Mouse (Mus musculus) heart, postnatal 0 days (tissue): ENCODE measurements around the gene Man2a1. TPM values are rescaled to one million over a fixed set of nuclear protein-coding genes. Genes with fewer than 3 reads are reported as not detected.

ENCODE experiments used
- ATAC-seq: fragments of 200-750 bp; cut with Nextera tagmentation; 2 replicates; pipeline ENCODE4 v1.8.0; 2017; ENCODE audit warnings: low read depth, moderate number of reproducible peaks, moderate library complexity; ENCODE audit not compliant: insufficient read depth
- DNase-seq: peaks from one replicate; pipeline ENCODE4 v3.0.0-alpha.2; 2016; ENCODE audit warnings: low spot score
- H3K27ac ChIP-seq: fragments of 300-500 bp; sonication (generic); 2 replicates; pipeline ENCODE4 v1.5.1; 2014; ENCODE audit warnings: low read depth, mild to moderate bottlenecking
- H3K27me3 ChIP-seq: fragments of 300-500 bp; sonication (generic); 2 replicates; pipeline ENCODE4 v1.6.1; 2014; ENCODE audit warnings: low read length, mixed read lengths; ENCODE audit not compliant: control insufficient read depth, insufficient read depth
- H3K36me3 ChIP-seq: fragments of 300-500 bp; sonication (generic); replicated peaks from 2 replicates; pipeline ENCODE4 v1.6.1; 2014; ENCODE audit warnings: low read length, mixed read lengths; ENCODE audit not compliant: control insufficient read depth, insufficient read depth
- H3K4me1 ChIP-seq: fragments of 300-500 bp; sonication (generic); 2 replicates; pipeline ENCODE4 v1.6.1; 2014; ENCODE audit warnings: antibody characterized with exemption; ENCODE audit not compliant: control insufficient read depth, insufficient read depth
- H3K4me2 ChIP-seq: fragments of 300-500 bp; sonication (generic); 2 replicates; pipeline ENCODE4 v1.6.1; 2014; ENCODE audit warnings: low read depth, mild to moderate bottlenecking, low read length, moderate library complexity
- H3K4me3 ChIP-seq: fragments of 300-500 bp; sonication (generic); 2 replicates; pipeline ENCODE4 v1.5.1; 2014; ENCODE audit warnings: low read depth, low read length
- H3K9ac ChIP-seq: fragments of 300-500 bp; sonication (generic); replicated peaks from 2 replicates; pipeline ENCODE4 v1.6.1; 2014; ENCODE audit warnings: low read depth, low read length, mixed read lengths
- H3K9me3 ChIP-seq: fragments of 300-500 bp; sonication (generic); replicated peaks from 2 replicates; pipeline ENCODE4 v1.6.1; 2016; ENCODE audit warnings: low read length; ENCODE audit not compliant: control insufficient read depth
- CTCF ChIP-seq: IDR thresholded peaks from 2 replicates; pipeline ENCODE4 v1.5.1; 2016; ENCODE audit warnings: antibody characterized with exemption, control low read depth, low read depth
- EP300 ChIP-seq: IDR thresholded peaks from 2 replicates; pipeline ENCODE4 v1.6.1; 2016; ENCODE audit warnings: antibody characterized with exemption, low read depth
- WGBS: fragments of 180-500 bp; shearing (Covaris S2); extraction: QIAGEN DNeasy Blood & Tissue Kit; methylation state at CpG from one replicate; pipeline ENCODE4 v1.1.7; 2014; 5-methylcytosine and 5-hydroxymethylcytosine counted together
- polyA plus RNA-seq: library from polyadenylated mRNA; unstranded; fragments of >200 nt; fragmentation: Nextera tagmentation; extraction: Ambion mirVana; gene quantifications from 2 replicates; pipeline ENCODE4 v1.2.1, GENCODE M21; 2015
- total RNA-seq: library from RNA; depleted of rRNA; stranded (reverse); fragments of >200 nt; gene quantifications from 2 replicates; pipeline ENCODE4 v1.2.3, GENCODE M21; 2014; ENCODE audit warnings: low replicate concordance

The Man2a1 gene
- total and polyA plus RNA-seq, 2 experiments from 2014 or later: 2.7 to 14.4 TPM

- no peak overlapping the region for H3K4me2 ChIP-seq
- H3K4me1 ChIP-seq: no peaks in the 10 kb centered on the region
- TF ChIP-seq EP300: no peak
- TF ChIP-seq CTCF: no peak
- H3K27ac ChIP-seq: no peak overlapping the region
- H3K27me3 ChIP-seq: no peaks in the 10 kb centered on the region
- H3K4me3 ChIP-seq: no peak overlapping the region
- H3K36me3 ChIP-seq: peaks cover 8% of the 10 kb centered on the region; the same call in 1 of the 2 replicates
- 54% methylated on average over 6 of the region's 6 CpGs for WGBS
- peak; percentile 53; the same call in 1 of the 2 replicates for ATAC-seq
- no peaks in the 10 kb centered on the region for H3K9me3 ChIP-seq
- no peak overlapping the region for H3K9ac ChIP-seq
- no peak for DNase-seq
Measured at GRCm38 (mm10) chr17:64707529-64707928, 107.0 kb downstream of the Man2a1 start.

GRCm38 (mm10) chr17:64716318-64716717, 115.8 kb downstream of the Man2a1 start:
- DNase-seq (peak; percentile 91), ATAC-seq (peak; percentile 86)
- Histone ChIP-seq H3K9ac (no peak overlapping the region), H3K27me3 (no peaks in the 10 kb centered on the region), H3K4me3 (no peak overlapping the region), H3K4me2 (no peak overlapping the region), H3K36me3 (peaks cover 38% of the 10 kb centered on the region), H3K9me3 (no peaks in the 10 kb centered on the region), H3K4me1 (0 out of 2 replicates have a peak, but pooled peaks cover 5% of the 10 kb centered on the region), H3K27ac (peak overlapping the region; percentile 77)
- 45% methylated on average over 4 of the region's 4 CpGs for WGBS
- TF ChIP-seq EP300: peak; percentile 46; the same call in 1 of the 2 replicates
- TF ChIP-seq CTCF: no peak; the same call in 1 of the 2 replicates

- no peak overlapping the region for H3K9ac ChIP-seq
- H3K27me3 ChIP-seq: no peaks in the 10 kb centered on the region
- H3K4me1 ChIP-seq: 0 out of 2 replicates have a peak, but pooled peaks cover 5% of the 10 kb centered on the region
- H3K36me3 ChIP-seq: peaks cover 22% of the 10 kb centered on the region
- WGBS: 71% methylated on average over 5 of the region's 5 CpGs
- H3K4me3 ChIP-seq: no peak overlapping the region
- peak overlapping the region; percentile 14; the same call in 1 of the 2 replicates for H3K27ac ChIP-seq
- no peaks in the 10 kb centered on the region for H3K9me3 ChIP-seq
- ATAC-seq (no peak), DNase-seq (no peak)
- H3K4me2 ChIP-seq: no peak overlapping the region
- TF ChIP-seq CTCF (no peak), EP300 (no peak)
Measured at GRCm38 (mm10) chr17:64719760-64720159, 119.2 kb downstream of the Man2a1 start.

DNA sequence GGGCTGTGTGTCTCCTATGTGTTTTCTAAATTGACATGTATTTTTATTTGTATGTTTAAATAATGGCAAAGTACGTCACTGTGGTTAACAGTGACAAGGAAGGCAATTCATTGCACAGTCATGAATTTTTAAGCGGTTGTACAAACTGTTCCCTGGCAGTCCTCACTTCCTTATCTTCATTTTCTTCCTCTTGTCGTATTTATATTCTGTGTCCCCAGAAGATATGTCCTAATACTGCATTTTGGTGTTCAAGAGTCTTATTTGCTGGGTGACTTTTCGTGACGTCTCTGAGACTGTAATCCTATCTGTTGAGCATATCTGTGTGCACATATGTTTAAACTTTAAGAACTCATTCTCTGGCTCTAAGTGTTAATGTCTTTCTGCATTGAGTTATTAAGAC, 120.6 kb downstream of the Man2a1 start:
- TF ChIP-seq CTCF (no peak), EP300 (no peak; the same call in 1 of the 2 replicates)

DNA sequence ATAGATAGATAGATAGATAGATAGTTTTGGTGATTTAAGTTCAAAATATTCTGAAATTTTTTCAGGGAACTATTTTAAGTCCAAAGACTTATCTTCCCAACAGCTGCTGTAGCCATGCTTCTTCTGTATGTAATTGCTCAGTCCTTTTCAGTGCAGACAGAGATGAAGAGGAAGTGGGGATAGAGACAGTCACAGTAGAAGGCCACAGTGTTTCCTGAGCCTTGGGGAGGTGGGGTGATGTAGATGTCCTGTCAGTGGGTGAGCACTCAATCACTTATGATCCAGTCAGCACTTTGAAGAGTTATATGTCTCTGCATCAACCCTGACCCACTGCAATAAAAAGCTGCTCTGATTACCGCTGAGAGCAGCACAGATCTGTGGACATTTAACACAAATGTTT, 122.6 kb downstream of the Man2a1 start:
- Histone ChIP-seq H3K9ac (no peak overlapping the region), H3K36me3 (peaks cover 24% of the 10 kb centered on the region; the same call in 1 of the 2 replicates), H3K4me3 (no peak overlapping the region), H3K4me2 (no peak overlapping the region), H3K9me3 (no peaks in the 10 kb centered on the region), H3K27me3 (no peaks in the 10 kb centered on the region), H3K27ac (no peak overlapping the region), H3K4me1 (no peaks in the 10 kb centered on the region)
- no peak for TF ChIP-seq CTCF
- TF ChIP-seq EP300: no peak
- ATAC-seq: no peak
- DNase-seq: no peak
- 89% methylated on average over 1 of the region's 1 CpGs for WGBS

More for the DNA sequence above, 120.6 kb downstream of the Man2a1 start:
- Histone ChIP-seq H3K27ac (peak overlapping the region; percentile 58; the same call in 1 of the 2 replicates), H3K4me1 (0 out of 2 replicates have a peak, but pooled peaks cover 2% of the 10 kb centered on the region), H3K9me3 (no peaks in the 10 kb centered on the region), H3K27me3 (no peaks in the 10 kb centered on the region), H3K36me3 (peaks cover 28% of the 10 kb centered on the region; the same call in 1 of the 2 replicates), H3K9ac (no peak overlapping the region), H3K4me3 (no peak overlapping the region), H3K4me2 (no peak overlapping the region)
- DNase-seq (peak; percentile 68), ATAC-seq (no peak)
- 50% methylated on average over 5 of the region's 5 CpGs for WGBS

DNA sequence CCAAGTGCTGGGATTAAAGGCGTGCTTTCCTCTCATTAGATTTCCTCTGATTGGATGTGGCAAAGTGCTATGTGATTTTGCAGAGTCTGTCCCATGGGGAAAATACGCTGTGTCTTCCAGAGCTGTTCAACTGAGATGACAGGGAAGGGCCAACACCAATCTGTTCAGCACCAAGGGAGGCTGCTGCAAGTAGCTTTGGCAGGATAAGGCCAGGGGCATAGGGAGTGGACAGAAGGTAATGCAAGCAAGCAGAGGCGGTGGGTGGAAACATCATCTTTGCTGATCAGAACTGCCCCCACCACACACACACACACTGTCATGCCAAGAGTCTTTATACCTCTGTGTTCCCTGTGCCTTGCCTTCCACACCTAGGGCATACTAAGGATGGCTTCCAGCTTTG, 124.7 kb downstream of the Man2a1 start:
- no peak for ATAC-seq
- no peak overlapping the region for H3K9ac ChIP-seq

More for the DNA sequence above, 124.7 kb downstream of the Man2a1 start:
- 94% methylated on average over 3 of the region's 3 CpGs for WGBS
- Histone ChIP-seq H3K27ac (no peak overlapping the region), H3K4me2 (no peak overlapping the region), H3K4me1 (no peaks in the 10 kb centered on the region), H3K4me3 (no peak overlapping the region), H3K27me3 (no peaks in the 10 kb centered on the region), H3K9me3 (no peaks in the 10 kb centered on the region), H3K36me3 (peaks cover 30% of the 10 kb centered on the region; the same call in 1 of the 2 replicates)
- TF ChIP-seq EP300 (no peak), CTCF (no peak)
- DNase-seq: no peak
